Mouse (Mus musculus) stomach, embryonic 16.5 days (tissue): ENCODE measurements around the gene Prelp. TPM values are rescaled to one million over a fixed set of nuclear protein-coding genes. Genes with fewer than 3 reads are reported as not detected.

ENCODE experiments used
- ATAC-seq: fragments of 200-750 bp; cut with Nextera tagmentation; 2 replicates; pipeline ENCODE4 v1.8.0; 2017; ENCODE audit warnings: moderate number of reproducible peaks, moderate TSS enrichment; ENCODE audit not compliant: insufficient read depth, low FRiP score
- H3K27ac ChIP-seq: fragments of 300-500 bp; sonication (generic); 2 replicates; pipeline ENCODE4 v1.5.1; 2014; ENCODE audit warnings: low read length
- H3K27me3 ChIP-seq: fragments of 300-500 bp; sonication (generic); 2 replicates; pipeline ENCODE4 v1.6.1; 2014; ENCODE audit warnings: low read length, control low read depth, mixed read lengths; ENCODE audit not compliant: control insufficient read depth, insufficient read depth
- H3K36me3 ChIP-seq: fragments of 300-500 bp; sonication (generic); 2 replicates; pipeline ENCODE4 v1.6.1; 2014; ENCODE audit warnings: low read length; ENCODE audit not compliant: control insufficient read depth, insufficient read depth
- H3K4me1 ChIP-seq: fragments of 300-500 bp; sonication (generic); 2 replicates; pipeline ENCODE4 v1.6.1; 2014; ENCODE audit warnings: low read length, control low read depth, mixed read lengths; ENCODE audit not compliant: control insufficient read depth, insufficient read depth
- H3K4me2 ChIP-seq: fragments of 300-500 bp; sonication (generic); 2 replicates; pipeline ENCODE4 v1.6.1; 2014; ENCODE audit warnings: low read depth, low read length, mixed read lengths
- H3K4me3 ChIP-seq: fragments of 300-500 bp; sonication (generic); replicated peaks from 2 replicates; pipeline ENCODE4 v1.5.1; 2014; ENCODE audit warnings: mild to moderate bottlenecking, low read length
- H3K9ac ChIP-seq: fragments of 300-500 bp; sonication (generic); 2 replicates; pipeline ENCODE4 v1.6.1; 2014; ENCODE audit warnings: low read length
- H3K9me3 ChIP-seq: fragments of 300-500 bp; sonication (generic); replicated peaks from 2 replicates; pipeline ENCODE4 v1.6.1; 2016; ENCODE audit warnings: low read length, control low read depth; ENCODE audit not compliant: control insufficient read depth
- WGBS: fragments of 180-500 bp; shearing (Covaris S2); extraction: QIAGEN DNeasy Blood & Tissue Kit; methylation state at CpG from one replicate; pipeline ENCODE4 v1.1.7; 2014; 5-methylcytosine and 5-hydroxymethylcytosine counted together
- polyA plus RNA-seq: library from polyadenylated mRNA; unstranded; fragments of >200 nt; fragmentation: Nextera tagmentation; extraction: Ambion mirVana; gene quantifications from 2 replicates; pipeline ENCODE4 v1.2.1, GENCODE M21; 2015

Prelp gene
- polyA plus RNA-seq, 1 experiment from 2014 or later, result 3.5 TPM

- Histone ChIP-seq H3K4me3 (no peak overlapping the region), H3K27ac (no peak overlapping the region), H3K4me1 (peaks cover 23% of the 10 kb centered on the region), H3K9me3 (no peaks in the 10 kb centered on the region), H3K9ac (no peak overlapping the region), H3K36me3 (no peaks in the 10 kb centered on the region), H3K4me2 (no peak overlapping the region), H3K27me3 (no peaks in the 10 kb centered on the region)
- 0 out of 2 replicates have a peak, but pooled peaks have one; percentile 9 for ATAC-seq
- 37% methylated on average over 7 of the region's 7 CpGs for WGBS
Observed at GRCm38 (mm10) chr1:133924141-133924875, 3.1 kb upstream of the Prelp start.

GRCm38 (mm10) chr1:133923071-133923470, 1.9 kb upstream of the Prelp start:
- Histone ChIP-seq H3K9me3 (no peaks in the 10 kb centered on the region), H3K36me3 (no peaks in the 10 kb centered on the region), H3K27ac (no peak overlapping the region), H3K9ac (no peak overlapping the region), H3K4me3 (no peak overlapping the region), H3K27me3 (no peaks in the 10 kb centered on the region), H3K4me1 (peaks cover 30% of the 10 kb centered on the region), H3K4me2 (no peak overlapping the region)
- WGBS, result 83% methylated on average over 5 of the region's 5 CpGs
- no peak for ATAC-seq

- peak overlapping the region; percentile 61 for H3K27ac ChIP-seq
- H3K36me3 ChIP-seq, result no peaks in the 10 kb centered on the region
- 0 out of 2 replicates have a peak overlapping the region, but pooled peaks have one; percentile 4 for H3K4me3 ChIP-seq
- peaks cover 49% of the 10 kb centered on the region for H3K4me1 ChIP-seq
- no peaks in the 10 kb centered on the region for H3K9me3 ChIP-seq
- WGBS, result 28% methylated on average over 3 of the region's 3 CpGs
- H3K4me2 ChIP-seq, result peak overlapping the region; percentile 13; the same call in 1 of the 2 replicates
- ATAC-seq, result no peak
- no peaks in the 10 kb centered on the region for H3K27me3 ChIP-seq
- peak overlapping the region; percentile 34 for H3K9ac ChIP-seq
Observed at GRCm38 (mm10) chr1:133920876-133921275, 338 bp downstream of the Prelp start.

DNA sequence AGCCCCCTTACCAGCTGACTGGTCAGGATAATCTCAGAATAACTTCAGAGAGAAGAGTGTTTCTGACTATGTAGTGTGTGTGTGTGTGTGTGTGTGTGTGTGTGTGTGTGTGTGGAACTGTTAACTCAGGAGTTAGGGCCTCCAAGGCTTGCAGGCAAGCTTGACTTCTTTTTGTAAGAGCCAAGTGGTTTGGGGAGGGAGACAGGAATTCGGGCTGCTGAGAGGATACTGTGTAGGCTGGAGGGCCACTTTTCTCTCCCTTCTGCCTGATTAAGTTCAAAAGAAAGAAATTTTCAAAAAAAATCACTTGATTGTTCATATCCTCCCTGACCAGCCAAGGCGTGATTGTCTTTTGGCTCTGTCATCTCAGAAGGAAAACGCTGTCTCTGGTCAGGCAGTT, 813 bp downstream of the Prelp start:
- ATAC-seq, result no peak
- Histone ChIP-seq H3K4me1 (peaks cover 53% of the 10 kb centered on the region), H3K4me2 (peak overlapping the region; percentile 13; the same call in 1 of the 2 replicates), H3K9ac (peak overlapping the region; percentile 7; the same call in 1 of the 2 replicates), H3K36me3 (no peaks in the 10 kb centered on the region), H3K27me3 (no peaks in the 10 kb centered on the region), H3K9me3 (no peaks in the 10 kb centered on the region), H3K4me3 (no peak overlapping the region), H3K27ac (0 out of 2 replicates have a peak overlapping the region, but pooled peaks have one; percentile 61)
- 49% methylated on average over 3 of the region's 3 CpGs for WGBS

DNA sequence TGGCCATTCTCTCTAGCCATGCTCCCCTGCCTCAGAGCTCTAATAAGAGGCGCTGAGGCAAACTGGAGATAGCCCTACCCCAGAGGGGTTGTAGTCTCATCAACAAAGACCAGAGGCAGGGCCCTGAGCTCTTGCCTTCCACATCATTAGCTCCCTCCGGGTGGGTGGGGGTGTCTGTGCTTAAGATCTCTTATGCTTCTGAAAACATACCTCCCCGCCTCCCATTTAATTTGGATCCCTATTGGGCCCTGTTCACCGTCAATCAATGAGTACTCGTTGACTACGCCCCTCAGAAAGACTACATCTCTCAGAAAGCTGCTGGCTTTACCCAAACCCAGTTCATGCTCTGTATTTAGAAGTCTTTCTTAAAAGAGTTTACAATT, 3.1 kb downstream of the Prelp start:
- H3K4me3 ChIP-seq, result no peak overlapping the region
- no peak overlapping the region for H3K9ac ChIP-seq
- 55% methylated on average over 6 of the region's 6 CpGs for WGBS
- H3K27ac ChIP-seq, result no peak overlapping the region
- no peak for ATAC-seq
- H3K4me2 ChIP-seq, result no peak overlapping the region
- no peaks in the 10 kb centered on the region for H3K36me3 ChIP-seq
- peaks cover 54% of the 10 kb centered on the region for H3K4me1 ChIP-seq
- H3K9me3 ChIP-seq, result no peaks in the 10 kb centered on the region
- H3K27me3 ChIP-seq, result no peaks in the 10 kb centered on the region

DNA sequence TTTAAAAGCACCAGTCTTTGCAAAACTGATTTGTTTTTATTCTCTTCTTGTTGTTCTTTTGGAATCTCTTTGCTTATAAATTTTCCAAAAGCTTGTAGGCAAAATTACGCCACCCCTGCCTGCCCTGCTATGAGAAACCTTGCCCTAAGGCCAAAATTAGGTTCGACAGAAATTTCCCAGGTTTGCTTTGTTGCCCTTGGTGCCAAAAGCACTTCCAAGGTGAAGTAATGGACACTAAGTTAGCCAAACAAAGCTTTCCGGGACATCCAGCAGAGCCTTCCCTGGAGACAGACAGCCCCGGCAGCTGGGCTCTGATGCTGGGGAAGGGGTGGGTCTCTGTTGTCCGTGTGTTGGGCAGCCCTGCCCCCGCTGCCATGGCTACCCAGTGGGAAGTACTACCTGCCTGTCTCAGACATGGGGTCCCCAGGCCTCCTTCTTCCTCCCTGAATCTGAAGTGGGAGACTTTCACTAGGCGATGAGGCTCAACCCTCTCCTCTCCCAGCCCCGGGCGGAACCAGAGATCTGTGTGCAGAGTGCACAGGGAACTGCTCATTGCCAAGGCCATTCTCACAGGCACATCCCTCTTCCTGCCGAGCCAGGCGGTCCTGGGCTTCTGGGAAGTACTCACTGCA, 3.6 kb downstream of the Prelp start:
- Histone ChIP-seq H3K9me3 (no peaks in the 10 kb centered on the region), H3K4me2 (peak overlapping the region; percentile 27; the same call in 1 of the 2 replicates), H3K9ac (no peak overlapping the region), H3K27ac (0 out of 2 replicates have a peak overlapping the region, but pooled peaks have one; percentile 46), H3K4me1 (peaks cover 54% of the 10 kb centered on the region), H3K36me3 (no peaks in the 10 kb centered on the region), H3K27me3 (no peaks in the 10 kb centered on the region), H3K4me3 (no peak overlapping the region)
- WGBS, result 36% methylated on average over 11 of the region's 11 CpGs
- no peak for ATAC-seq

- Histone ChIP-seq H3K9ac (peak overlapping the region; percentile 40; the same call in 1 of the 2 replicates), H3K4me2 (peak overlapping the region; percentile 6; the same call in 1 of the 2 replicates)
- peak; percentile 59; the same call in 1 of the 2 replicates for ATAC-seq
Observed at GRCm38 (mm10) chr1:133915723-133916355, 5.4 kb downstream of the Prelp start.

GRCm38 (mm10) chr1:133915115-133915514, 6.1 kb downstream of the Prelp start:
- no peak overlapping the region for H3K4me2 ChIP-seq
- H3K36me3 ChIP-seq, result no peaks in the 10 kb centered on the region
- H3K4me3 ChIP-seq, result no peak overlapping the region
- WGBS, result 83% methylated on average over 13 of the region's 13 CpGs
- H3K27me3 ChIP-seq, result no peaks in the 10 kb centered on the region
- H3K27ac ChIP-seq, result no peak overlapping the region
- H3K9ac ChIP-seq, result no peak overlapping the region
- peaks cover 34% of the 10 kb centered on the region for H3K4me1 ChIP-seq
- H3K9me3 ChIP-seq, result no peaks in the 10 kb centered on the region
- no peak for ATAC-seq

More at GRCm38 (mm10) chr1:133915723-133916355, 5.4 kb downstream of the Prelp start:
- Histone ChIP-seq H3K4me3 (no peak overlapping the region), H3K36me3 (no peaks in the 10 kb centered on the region), H3K9me3 (no peaks in the 10 kb centered on the region), H3K4me1 (peaks cover 41% of the 10 kb centered on the region), H3K27me3 (no peaks in the 10 kb centered on the region), H3K27ac (peak overlapping the region; percentile 83)
- WGBS, result 40% methylated on average over 8 of the region's 8 CpGs

GRCm38 (mm10) chr1:133913018-133913417, 8.2 kb downstream of the Prelp start:
- H3K9me3 ChIP-seq, result no peaks in the 10 kb centered on the region
- no peak for ATAC-seq
- 71% methylated on average over 6 of the region's 6 CpGs for WGBS
- H3K27me3 ChIP-seq, result no peaks in the 10 kb centered on the region
- H3K36me3 ChIP-seq, result no peaks in the 10 kb centered on the region
- H3K4me2 ChIP-seq, result no peak overlapping the region
- no peak overlapping the region for H3K27ac ChIP-seq
- H3K9ac ChIP-seq, result no peak overlapping the region
- no peak overlapping the region for H3K4me3 ChIP-seq
- peaks cover 35% of the 10 kb centered on the region for H3K4me1 ChIP-seq
